In the genomic region with DNA sequence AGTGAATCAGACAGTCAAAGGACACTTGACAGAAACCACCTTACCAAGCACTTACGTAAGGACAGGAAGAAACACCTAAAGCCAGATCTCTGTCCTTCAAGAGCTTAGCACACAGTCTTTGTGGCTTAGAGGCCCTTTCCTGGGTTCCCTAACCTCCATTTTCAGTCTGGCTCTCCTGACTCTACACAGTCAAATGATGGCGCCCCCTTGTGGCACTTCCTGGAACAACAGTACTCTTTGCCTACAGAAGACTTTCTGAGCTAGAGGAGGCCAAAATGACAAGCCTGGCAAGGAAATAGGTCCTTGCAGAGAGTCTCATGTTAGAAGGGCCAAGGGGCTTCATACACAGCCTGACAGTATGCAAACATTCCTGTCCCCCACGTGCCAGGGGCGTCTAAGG, we compare ENCODE assay signal across 9 mouse cellular contexts. TPM values are rescaled to one million over a fixed set of nuclear protein-coding genes. Genes with fewer than 3 reads are reported as not detected.
DNase-seq lines count a peak whose midpoint lies in the region; ATAC-seq and TF ChIP-seq lines count a peak whose summit lies in the region.
"Had no signal": no experiment of that assay in that cellular context is flagged by ENCODE, and none has a peak within 500 bp of the region (broad histone marks: within the 10 kb centered on the region; RNA-seq: fewer than 3 reads in every experiment).

No protein-coding gene starts in this region.

- 39% methylated on average over 4 of the region's 4 CpGs for WGBS in midbrain, postnatal 0 days

- H3K27me3 ChIP-seq in midbrain, postnatal 0 days (ENCODE audit: insufficient read depth, low read length), result no peaks in the 10 kb centered on the region; the same call in 1 of the 2 replicates
- H3K27me3 ChIP-seq: limb, embryonic 15.5 days had no signal

- peak; percentile 79 for DNase-seq in gastrocnemius, adult 18-20 months (ENCODE audit: low spot score)
- no peak for DNase-seq in gastrocnemius, postnatal 25 days
- DNase-seq in CD4-positive, CD25-positive, alpha-beta regulatory T cell, adult 2 months (ENCODE audit: low read depth, low spot score), result peak; percentile 89
- peak; percentile 85 for DNase-seq in adrenal gland, postnatal 25 days
- DNase-seq in frontal cortex, postnatal 36 days (ENCODE audit: low spot score in 2 of 2), result peak; percentile 47 to 60
- peak; percentile 39 for DNase-seq in left cerebral cortex, adult 11 months (ENCODE audit: low spot score)
- peak; percentile 65 for DNase-seq in midbrain, postnatal 0 days (ENCODE audit: low spot score)
- peak; percentile 69 for DNase-seq in testis, postnatal 14 days (ENCODE audit: low spot score)

- no peaks in the 10 kb centered on the region for H3K9me3 ChIP-seq in midbrain, postnatal 0 days (ENCODE audit: low read length)
- H3K9me3 ChIP-seq: limb, embryonic 15.5 days had no signal

- H3K4me3 ChIP-seq in midbrain, postnatal 0 days (ENCODE audit: low read depth, low read length), result no peak overlapping the region
- H3K4me3 ChIP-seq: limb, embryonic 15.5 days had no signal

- ATAC-seq in midbrain, postnatal 0 days (ENCODE audit: low FRiP score), result no peak

- H3K4me1 ChIP-seq in midbrain, postnatal 0 days (ENCODE audit: insufficient read depth, low read length), result no peaks in the 10 kb centered on the region; the same call in 1 of the 2 replicates

- TF ChIP-seq CTCF in midbrain, postnatal 0 days (IDR thresholded peaks at IDR 0.05), result peak; percentile 73

- H3K4me2 ChIP-seq in midbrain, postnatal 0 days (ENCODE audit: low read depth, low read length, poor library complexity, severe bottlenecking), result no peak overlapping the region
- H3K4me2 ChIP-seq: limb, embryonic 15.5 days had no signal

- no peak overlapping the region for H3K9ac ChIP-seq in midbrain, postnatal 0 days (replicated peaks; ENCODE audit: low read length, poor library complexity, severe bottlenecking)
- H3K9ac ChIP-seq: limb, embryonic 15.5 days had no signal

- no peak overlapping the region for H3K27ac ChIP-seq in midbrain, postnatal 0 days (ENCODE audit: low read depth, low read length)
- H3K27ac ChIP-seq: limb, embryonic 15.5 days had no signal

- no peaks in the 10 kb centered on the region for H3K36me3 ChIP-seq in midbrain, postnatal 0 days (ENCODE audit: insufficient read depth, low read length)
- H3K36me3 ChIP-seq: limb, embryonic 15.5 days had no signal

RNA-seq across cellular contexts. Expression of a gene that starts 7.5 kb away (rescaled TPM):
- total RNA-seq in gastrocnemius, adult 18-20 months (2021), result not detected
- not detected for total RNA-seq in gastrocnemius, postnatal 25 days (2021)
- total RNA-seq in adrenal gland, postnatal 25 days (2021), result not detected in 2 replicates
- total RNA-seq in midbrain, postnatal 0 days (2014; rRNA removed), result not detected in 2 replicates
- polyA plus RNA-seq in midbrain, postnatal 0 days (2015; fragmentation: Nextera tagmentation; extraction: Ambion mirVana), result not detected in 2 replicates
- polyA plus RNA-seq: limb, embryonic 15.5 days had no signal

RNA-seq across cellular contexts. Expression of a gene that starts 43.5 kb away (rescaled TPM):
- total RNA-seq in gastrocnemius, adult 18-20 months (2021), result not detected
- not detected for total RNA-seq in gastrocnemius, postnatal 25 days (2021)
- not detected in 2 replicates for total RNA-seq in adrenal gland, postnatal 25 days (2021)
- not detected in 2 replicates for total RNA-seq in midbrain, postnatal 0 days (2014; rRNA removed)
- not detected in 2 replicates for polyA plus RNA-seq in midbrain, postnatal 0 days (2015; fragmentation: Nextera tagmentation; extraction: Ambion mirVana)
- polyA plus RNA-seq: limb, embryonic 15.5 days had no signal
